Mouse (Mus musculus) CH12.LX (cell line): ENCODE measurements around the gene Kif1c. TPM values are rescaled to one million over a fixed set of nuclear protein-coding genes. Genes with fewer than 3 reads are reported as not detected.

ENCODE experiments used
- DNase-seq: peaks from one replicate; pipeline ENCODE4 v3.0.0-alpha.2; 2013; ENCODE audit errors: extremely low read depth
- H3K27ac ChIP-seq: 2 replicates; pipeline ENCODE4 v1.5.1; 2012; ENCODE audit warnings: low read depth, mild to moderate bottlenecking, control low read depth, moderate library complexity; ENCODE audit not compliant: insufficient read depth
- H3K27me3 ChIP-seq: replicated peaks from 2 replicates; pipeline ENCODE3; 2012; ENCODE audit warnings: inconsistent platforms
- H3K36me3 ChIP-seq, 2 experiments: replicated peaks in 1 of 2; 2 replicates each; pipeline versions ENCODE3 to v1.6.1; 2012; ENCODE audit warnings: inconsistent platforms in 1 of 2, low read length in 1 of 2, mild to moderate bottlenecking in 1 of 2, mixed read lengths in 1 of 2, moderate library complexity in 1 of 2; ENCODE audit not compliant: control insufficient read depth in 1 of 2, insufficient read depth in 1 of 2
- H3K4me1 ChIP-seq, 2 experiments: 2 replicates each; pipeline ENCODE4 v1.6.1; 2012; ENCODE audit warnings: inconsistent platforms in 1 of 2, moderate library complexity in 1 of 2; ENCODE audit not compliant: insufficient read depth in 2 of 2, control insufficient read depth in 1 of 2
- H3K4me2 ChIP-seq: 2 replicates; pipeline ENCODE4 v1.6.1; 2012; ENCODE audit warnings: low read depth, mild to moderate bottlenecking, control low read depth; ENCODE audit not compliant: poor library complexity, insufficient read depth, severe bottlenecking
- H3K4me3 ChIP-seq, 3 experiments: fragments of 150-350 bp in 1 of 3; sonication (generic) in 1 of 3; replicated peaks in 1 of 3; 2 replicates each; pipeline versions ENCODE3 to v1.5.1; 2011 to 2012; ENCODE audit warnings: low read depth in 2 of 3, low read length in 2 of 3, mild to moderate bottlenecking in 2 of 3, moderate library complexity in 2 of 3, control low read depth in 1 of 3, improper control_type of control experiment in 1 of 3, inconsistent platforms in 1 of 3, mixed read lengths in 1 of 3; ENCODE audit not compliant: poor library complexity in 1 of 3
- H3K79me2 ChIP-seq: replicated peaks from 2 replicates; pipeline ENCODE4 v1.6.1; 2012; ENCODE audit warnings: mild to moderate bottlenecking, moderate library complexity; ENCODE audit not compliant: control insufficient read depth, poor library complexity, insufficient read depth, severe bottlenecking; ENCODE audit errors: extremely low read depth
- H3K9ac ChIP-seq: 2 replicates; pipeline ENCODE4 v1.6.1; 2012; ENCODE audit warnings: low read depth, mild to moderate bottlenecking, control low read depth, moderate library complexity; ENCODE audit not compliant: insufficient read depth
- H3K9me3 ChIP-seq: replicated peaks from 2 replicates; pipeline ENCODE3; 2012; ENCODE audit warnings: low read length, inconsistent platforms, mixed read lengths
- CHD1 ChIP-seq: IDR thresholded peaks from 2 replicates; pipeline ENCODE4 v1.6.1; 2012; ENCODE audit warnings: low read depth, low read length, improper control_type of control experiment, inconsistent platforms
- CTCF ChIP-seq, 2 experiments: IDR thresholded peaks in 1 of 2; conservative IDR thresholded peaks in 1 of 2; 2 replicates each; pipeline ENCODE4 v1.5.1; 2011 to 2012; ENCODE audit warnings: low read depth in 2 of 2, low read length in 2 of 2, improper control_type of control experiment in 1 of 2, inconsistent platforms in 1 of 2, mild to moderate bottlenecking in 1 of 2, moderate library complexity in 1 of 2
- E2F4 ChIP-seq: IDR thresholded peaks from 2 replicates; pipeline ENCODE4 v1.6.1; 2011; ENCODE audit warnings: low read depth, low read length, improper control_type of control experiment; ENCODE audit not compliant: insufficient replicate concordance
- ELF1 ChIP-seq: IDR thresholded peaks from 2 replicates; pipeline ENCODE4 v1.6.1; 2014; ENCODE audit warnings: low read depth, mild to moderate bottlenecking, inconsistent platforms, low read length, improper control_type of control experiment
- ETS1 ChIP-seq: conservative IDR thresholded peaks from 2 replicates; pipeline ENCODE4 v1.6.1; 2012; ENCODE audit warnings: low read depth, mild to moderate bottlenecking, inconsistent platforms, low read length, improper control_type of control experiment, moderate library complexity
- GABPA ChIP-seq: IDR thresholded peaks from 2 replicates; pipeline ENCODE4 v1.6.1; 2012; ENCODE audit warnings: low read depth, low read length, improper control_type of control experiment, inconsistent platforms; ENCODE audit not compliant: insufficient replicate concordance
- IRF4 ChIP-seq: IDR thresholded peaks from 2 replicates; pipeline ENCODE4 v1.6.1; 2014; ENCODE audit warnings: low read depth, mild to moderate bottlenecking, inconsistent platforms, low read length, improper control_type of control experiment
- MAZ ChIP-seq: IDR thresholded peaks from 2 replicates; pipeline ENCODE4 v1.6.1; 2012; ENCODE audit warnings: low read depth, mild to moderate bottlenecking, inconsistent platforms, low read length, improper control_type of control experiment, moderate library complexity
- MEF2A ChIP-seq: IDR thresholded peaks from 2 replicates; pipeline ENCODE4 v1.6.1; 2014; ENCODE audit warnings: low read depth, mild to moderate bottlenecking, inconsistent platforms, low read length, improper control_type of control experiment, borderline replicate concordance
- NELFE ChIP-seq: IDR thresholded peaks from 2 replicates; pipeline ENCODE4 v1.6.1; 2011; ENCODE audit warnings: low read depth, low read length, improper control_type of control experiment
- POLR2A ChIP-seq: IDR thresholded peaks from 2 replicates; pipeline ENCODE4 v1.6.1; 2011; ENCODE audit warnings: low read depth, mild to moderate bottlenecking, improper control_type of control experiment, low read length
- RCOR1 ChIP-seq: conservative IDR thresholded peaks from 2 replicates; pipeline ENCODE4 v1.6.1; 2012; ENCODE audit warnings: low read depth, mild to moderate bottlenecking, inconsistent platforms, low read length, improper control_type of control experiment
- SIN3A ChIP-seq: IDR thresholded peaks from 2 replicates; pipeline ENCODE4 v1.6.1; 2012; ENCODE audit warnings: low read length, improper control_type of control experiment, inconsistent platforms
- SMC3 ChIP-seq: IDR thresholded peaks from 2 replicates; pipeline ENCODE4 v1.6.1; 2011; ENCODE audit warnings: low read depth, low read length, improper control_type of control experiment
- TBP ChIP-seq: conservative IDR thresholded peaks from 2 replicates; pipeline ENCODE4 v1.6.1; 2011; ENCODE audit warnings: low read depth, low read length, improper control_type of control experiment
- TCF12 ChIP-seq: IDR thresholded peaks from 2 replicates; pipeline ENCODE4 v1.6.1; 2014; ENCODE audit warnings: low read depth, mild to moderate bottlenecking, inconsistent platforms, low read length, improper control_type of control experiment
- UBTF ChIP-seq: IDR thresholded peaks from 2 replicates; pipeline ENCODE4 v1.6.1; 2012; ENCODE audit warnings: low read depth, mild to moderate bottlenecking, inconsistent platforms, low read length, improper control_type of control experiment, moderate library complexity
- USF2 ChIP-seq: conservative IDR thresholded peaks from 2 replicates; pipeline ENCODE4 v1.6.1; 2011; ENCODE audit warnings: low read depth, low read length, improper control_type of control experiment
- ZMIZ1 ChIP-seq: IDR thresholded peaks from 2 replicates; pipeline ENCODE4 v1.6.1; 2012; ENCODE audit warnings: low read depth, mild to moderate bottlenecking, inconsistent platforms, low read length, improper control_type of control experiment
- ZNF384 ChIP-seq: IDR thresholded peaks from 2 replicates; pipeline ENCODE4 v1.6.1; 2012; ENCODE audit warnings: low read depth, low read length, improper control_type of control experiment, inconsistent platforms
- dilution Hi-C: fragments of 300-500 bp; cut with MboI; formaldehyde crosslinking; loops from 2 replicates; pipeline ENCODE4 v1.14.3; 2020; ENCODE audit warnings: low sequenced_read_pairs; ENCODE audit not compliant: extremely low pct_unique_long_range_greater_than_20kb, extremely low pct_ligation_motif_present
- in situ Hi-C: fragments of 300-500 bp; cut with MboI; formaldehyde crosslinking; loops from 3 replicates; pipeline ENCODE4 v1.14.3; 2019; ENCODE audit warnings: low sequenced_read_pairs, low pct_ligation_motif_present, low pct_unique_long_range_greater_than_20kb, mixed read lengths
- polyA plus RNA-seq: library from polyadenylated mRNA; unstranded; fragments of >175 nt; gene quantifications from 2 replicates; pipeline ENCODE4 v1.2.1, GENCODE M21; 2012; ENCODE audit warnings: low read depth; ENCODE audit not compliant: insufficient read length
- total RNA-seq, 2 experiments: library from RNA; depleted of rRNA; stranded (reverse); fragments of 300-350 nt in 1 of 2; fragments of >200 nt in 1 of 2; gene quantifications; 2 replicates each; pipeline ENCODE4 v1.2.3; 2012 to 2014

Gene Kif1c
- total and polyA plus RNA-seq, 3 experiments: 11.0 to 38.0 (median 31.7) TPM

DNA sequence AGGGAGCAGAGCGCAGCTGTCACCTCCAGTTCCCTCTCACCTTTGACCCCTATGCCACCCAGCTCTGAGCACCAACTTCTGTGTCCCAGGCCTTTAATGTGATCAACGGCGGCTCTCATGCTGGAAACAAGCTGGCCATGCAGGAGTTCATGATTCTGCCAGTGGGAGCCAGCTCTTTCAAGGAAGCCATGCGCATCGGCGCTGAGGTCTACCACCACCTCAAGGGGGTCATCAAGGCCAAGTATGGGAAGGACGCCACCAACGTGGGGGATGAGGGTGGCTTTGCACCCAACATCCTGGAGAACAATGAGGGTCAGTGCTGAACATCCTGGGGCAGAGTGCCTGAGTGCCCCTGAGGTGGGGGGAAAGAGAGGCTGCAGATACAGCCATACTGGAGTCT, 39.8 kb upstream of the Kif1c start:
- dilution Hi-C loops (no loop called here), in situ Hi-C loops (no loop called here)
- Histone ChIP-seq H3K4me2 (no peak overlapping the region), H3K79me2 (no peaks in the 10 kb centered on the region), H3K4me1 (peaks cover 7 to 26% of the 10 kb centered on the region in 2 experiments), H3K27ac (no peak overlapping the region), H3K27me3 (no peaks in the 10 kb centered on the region), H3K9ac (no peak overlapping the region), H3K9me3 (no peaks in the 10 kb centered on the region), H3K4me3 (no peak overlapping the region), H3K36me3 (peaks cover 38 to 70% of the 10 kb centered on the region in 2 experiments)
- no peak for TF ChIP-seq E2F4
- TF ChIP-seq GABPA: no peak
- no peak for DNase-seq

DNA sequence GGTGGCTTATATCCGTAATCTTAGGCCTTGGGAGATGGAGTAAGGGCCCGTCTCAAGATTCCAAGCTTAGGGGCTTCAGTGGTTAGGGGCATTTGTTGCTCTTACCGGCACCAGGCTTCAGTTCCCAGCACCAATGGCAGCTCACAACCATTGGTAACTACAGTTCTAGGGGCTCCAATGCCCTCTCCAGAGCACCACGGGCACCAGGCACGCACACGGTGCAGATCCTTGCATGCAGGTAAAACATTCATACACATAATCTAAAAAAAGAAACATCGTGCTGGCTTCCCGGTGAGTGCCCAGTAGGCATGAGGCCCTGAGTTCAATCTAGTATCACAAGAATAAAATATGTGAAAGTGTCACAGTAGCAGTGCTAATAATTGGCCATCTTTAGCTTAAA, 37.2 kb upstream of the Kif1c start:
- no peak for TF ChIP-seq CHD1
- no peak for TF ChIP-seq POLR2A
- TF ChIP-seq ZMIZ1: no peak
- no peak for TF ChIP-seq CTCF (conservative IDR thresholded peaks at IDR 0.05 in 1 of 2, IDR thresholded peaks at IDR 0.05 in 1 of 2; ENCODE audit: low read depth in 2 of 2, low read length in 2 of 2)
- no peak for TF ChIP-seq NELFE
- TF ChIP-seq TCF12: no peak
- no peak for TF ChIP-seq TBP
- no peak for TF ChIP-seq ETS1
- no peak for TF ChIP-seq IRF4
- no peak for TF ChIP-seq MEF2A
- no peak for TF ChIP-seq ZNF384
- TF ChIP-seq USF2: no peak
- no peak for TF ChIP-seq RCOR1
- no peak for TF ChIP-seq SIN3A
- TF ChIP-seq MAZ: no peak
- no peak for TF ChIP-seq E2F4
- no peak for TF ChIP-seq SMC3
- no peak for TF ChIP-seq UBTF
- TF ChIP-seq ELF1: no peak
- in situ Hi-C loops: no loop called here
- peaks cover 46 to 91% of the 10 kb centered on the region in 2 experiments for H3K36me3 ChIP-seq
- H3K4me2 ChIP-seq: no peak overlapping the region
- no peak overlapping the region for H3K9ac ChIP-seq
- H3K9me3 ChIP-seq: no peaks in the 10 kb centered on the region
- H3K79me2 ChIP-seq: peaks cover 19% of the 10 kb centered on the region
- no peaks in the 10 kb centered on the region for H3K27me3 ChIP-seq
- dilution Hi-C loops: no loop called here
- no peak overlapping the region for H3K4me3 ChIP-seq
- no peak for DNase-seq
- H3K27ac ChIP-seq: no peak overlapping the region
- H3K4me1 ChIP-seq: peaks cover 10 to 25% of the 10 kb centered on the region in 2 experiments
